Mouse (Mus musculus) adrenal gland, adult 2 months (tissue): ENCODE results near the gene Rap1gds1. TPM values are rescaled to one million over a fixed set of nuclear protein-coding genes. Genes with fewer than 3 reads are reported as not detected.

Experiments
- DNase-seq: peaks from one replicate; pipeline ENCODE4 v3.0.0; 2021
- polyA plus RNA-seq: library from polyadenylated mRNA; depleted of rRNA; stranded (reverse); fragments of >200 nt; gene quantifications from 2 replicates; pipeline ENCODE4 v1.2.3, GENCODE M21; 2012
- total RNA-seq, 2 experiments: library from RNA; stranded (reverse); gene quantifications; 2 replicates each; pipeline ENCODE4 v1.2.3; 2021

The Rap1gds1 gene
- total and polyA plus RNA-seq, 3 experiments: 10.0 to 51.7 (median 46.5) TPM

- no peak for DNase-seq
Observed at GRCm38 (mm10) chr3:138941604-138942003, 133.4 kb downstream of the Rap1gds1 start.

DNA sequence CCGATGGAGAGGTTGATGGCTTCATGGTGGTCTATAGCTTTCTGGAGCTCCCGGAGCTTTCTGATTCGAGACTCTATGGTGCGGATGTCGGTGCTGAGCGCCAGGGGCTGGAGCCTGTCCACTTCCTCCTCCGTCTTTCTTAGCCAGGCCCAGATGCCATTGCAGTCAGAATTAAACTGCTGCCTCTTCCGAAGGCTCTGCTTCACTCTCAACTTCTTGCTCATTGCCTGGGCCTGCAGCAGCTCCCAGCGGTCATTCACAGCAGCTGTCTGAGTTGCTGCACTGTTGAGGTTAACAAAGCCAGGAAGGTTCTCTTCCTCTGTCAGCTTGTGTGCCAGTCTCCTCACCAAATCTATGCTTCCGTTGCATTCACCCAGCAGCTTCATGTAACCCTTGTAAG, 137.8 kb downstream of the Rap1gds1 start:
- DNase-seq: no peak

GRCm38 (mm10) chr3:138936780-138937179, 138.2 kb downstream of the Rap1gds1 start:
- no peak for DNase-seq

DNA sequence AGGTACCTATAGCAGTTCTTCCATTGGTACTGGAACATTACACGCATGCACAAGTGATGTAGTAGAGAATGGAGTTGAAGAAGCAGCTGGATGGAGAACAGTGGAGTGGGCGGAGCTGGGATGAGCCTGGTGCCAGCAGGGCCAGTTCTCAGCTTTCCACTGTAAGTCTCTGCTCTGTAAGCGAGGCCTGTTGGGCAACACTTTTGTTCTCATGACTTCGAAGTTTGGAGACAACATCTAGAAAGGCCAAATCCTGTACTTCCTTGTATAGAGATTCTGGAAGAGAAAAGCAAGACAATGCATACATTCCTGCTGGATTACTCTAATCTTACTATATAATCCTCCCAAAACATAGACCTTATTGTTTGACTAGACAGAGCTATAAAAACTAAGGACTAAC, 147.6 kb downstream of the Rap1gds1 start:
- no peak for DNase-seq

DNA sequence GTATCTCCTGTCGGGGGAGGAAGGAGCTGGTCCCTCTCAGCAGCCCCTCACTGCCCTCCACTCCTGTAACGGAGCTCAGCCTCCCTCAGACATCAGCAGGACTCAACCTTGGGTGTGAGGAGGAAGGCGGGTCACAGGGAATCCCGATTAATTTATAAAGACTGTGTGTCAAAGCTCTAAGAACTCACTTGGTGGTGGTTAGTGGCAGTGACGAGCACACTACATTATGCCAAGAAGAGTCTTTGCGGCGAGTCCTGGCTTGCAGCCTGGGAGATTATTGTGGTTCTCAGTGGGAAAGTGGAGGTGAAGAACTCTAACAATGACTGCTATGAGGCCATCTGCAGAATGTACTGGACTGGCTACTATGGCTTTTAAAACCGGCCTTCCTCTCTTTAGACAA, 148.8 kb downstream of the Rap1gds1 start:
- DNase-seq: no peak

DNA sequence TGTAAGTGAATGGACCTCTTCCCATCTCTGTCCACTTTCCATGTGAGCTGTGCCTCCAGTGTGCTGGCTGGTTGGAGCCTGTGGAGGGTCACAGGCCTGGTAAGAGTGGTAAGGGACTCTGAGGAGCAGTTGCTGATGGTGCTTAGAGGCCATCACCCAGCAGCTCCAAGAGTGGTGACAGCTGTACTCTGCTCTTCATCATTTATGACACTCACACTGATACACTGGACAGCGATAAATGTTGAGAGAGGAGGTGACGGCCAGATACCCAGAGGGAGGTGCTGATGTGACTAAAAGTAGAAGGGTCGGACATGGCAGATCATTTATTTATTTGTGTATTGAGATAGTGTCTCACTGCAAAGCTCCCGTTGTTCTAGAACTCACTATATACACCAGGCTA, 156.8 kb downstream of the Rap1gds1 start:
- DNase-seq: no peak

DNA sequence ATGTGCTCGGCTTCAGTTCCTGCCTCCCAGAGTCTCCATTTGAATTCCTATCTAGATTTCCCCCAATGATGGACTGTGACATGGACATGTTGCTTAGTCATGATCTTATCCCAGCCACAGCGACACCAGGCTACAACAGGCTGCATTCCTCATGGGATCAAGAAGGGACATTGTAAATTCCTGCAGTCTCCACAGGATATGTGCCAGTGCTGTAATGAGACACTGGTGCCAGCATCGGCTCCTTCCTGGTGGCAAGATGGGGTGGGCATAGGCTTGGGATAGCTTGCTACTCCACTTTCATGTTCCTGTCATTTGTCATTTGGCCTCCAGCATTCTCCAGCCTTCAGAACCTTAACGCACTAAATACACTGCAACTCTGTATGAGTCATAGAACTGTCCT, 158.0 kb downstream of the Rap1gds1 start:
- peak; percentile 19 for DNase-seq

GRCm38 (mm10) chr3:138916591-138916990, 158.4 kb downstream of the Rap1gds1 start:
- DNase-seq: no peak

GRCm38 (mm10) chr3:138914626-138915288, 160.2 kb downstream of the Rap1gds1 start:
- peak; percentile 26 for DNase-seq

GRCm38 (mm10) chr3:138912504-138912903, 162.5 kb downstream of the Rap1gds1 start:
- no peak for DNase-seq

GRCm38 (mm10) chr3:138909313-138909712, 165.7 kb downstream of the Rap1gds1 start:
- DNase-seq: no peak

- DNase-seq: peak; percentile 67
Observed at GRCm38 (mm10) chr3:138906112-138906880, 168.7 kb downstream of the Rap1gds1 start.

DNA sequence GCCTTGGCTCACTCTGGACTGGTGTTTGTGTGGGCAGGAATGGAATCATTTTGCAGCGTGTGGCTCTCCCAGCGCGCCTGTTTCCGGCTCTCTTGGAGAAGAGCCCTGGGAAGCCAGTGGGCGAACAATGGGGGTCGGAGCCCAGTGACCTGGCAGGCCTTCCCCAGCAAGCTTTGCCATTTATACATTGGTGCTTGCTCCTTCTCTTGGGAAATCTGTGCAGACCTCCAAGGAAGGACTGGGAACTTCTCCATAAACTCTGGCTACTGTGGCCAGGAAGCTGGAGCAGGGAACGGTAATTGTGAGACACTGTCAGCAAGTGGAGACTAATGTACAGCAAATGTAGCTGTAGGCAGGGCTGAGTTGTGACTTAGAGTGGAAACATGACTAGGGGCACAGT, 169.3 kb downstream of the Rap1gds1 start:
- DNase-seq: peak; percentile 19

- DNase-seq: peak; percentile 84
Observed at GRCm38 (mm10) chr3:138900571-138901141, 174.3 kb downstream of the Rap1gds1 start.

GRCm38 (mm10) chr3:138898055-138898454, 176.9 kb downstream of the Rap1gds1 start:
- no peak for DNase-seq

- DNase-seq: no peak
Observed at GRCm38 (mm10) chr3:138897500-138897899, 177.5 kb downstream of the Rap1gds1 start.

- no peak for DNase-seq
Observed at GRCm38 (mm10) chr3:138893520-138893919, 181.5 kb downstream of the Rap1gds1 start.

- no peak for DNase-seq
Observed at GRCm38 (mm10) chr3:138889769-138890295, 185.2 kb downstream of the Rap1gds1 start.

GRCm38 (mm10) chr3:138889214-138889613, 185.8 kb downstream of the Rap1gds1 start:
- peak; percentile 48 for DNase-seq

GRCm38 (mm10) chr3:138886121-138886520, 188.9 kb downstream of the Rap1gds1 start:
- DNase-seq: no peak

GRCm38 (mm10) chr3:138881725-138882347, 193.2 kb downstream of the Rap1gds1 start:
- no peak for DNase-seq

DNA sequence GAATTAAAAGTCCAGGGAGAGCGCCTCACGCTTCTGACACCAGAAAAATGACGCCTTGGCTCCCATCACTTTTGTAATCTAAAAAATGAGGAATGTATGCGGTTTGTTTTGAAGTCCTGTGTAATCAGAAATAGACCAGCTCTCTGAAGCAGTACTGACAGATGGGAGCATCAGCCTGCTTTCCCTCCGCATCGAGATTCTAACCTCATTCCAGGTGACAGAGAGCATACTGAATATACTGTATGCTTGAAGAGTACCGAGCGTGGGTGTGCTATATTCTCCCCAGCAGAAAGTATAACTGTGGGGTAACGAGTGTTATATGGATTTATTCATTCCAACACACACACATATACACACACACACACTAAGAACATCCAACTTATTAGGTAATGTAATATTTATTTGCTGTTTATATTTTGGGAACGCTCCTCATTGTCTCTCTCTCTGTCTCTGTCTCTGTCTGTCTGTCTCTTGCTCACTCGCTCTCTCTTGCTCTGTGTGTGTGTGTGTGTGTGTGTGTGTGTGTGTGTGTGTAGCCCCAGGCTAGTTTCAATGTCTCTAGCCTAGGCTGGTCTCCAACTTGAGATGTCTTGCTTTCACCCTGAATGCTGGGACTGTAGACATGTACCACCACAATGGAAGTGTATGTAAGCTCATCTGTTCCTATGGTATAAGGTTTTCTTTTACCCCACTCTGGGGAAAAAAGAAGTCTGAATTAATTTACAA, 193.8 kb downstream of the Rap1gds1 start:
- DNase-seq: no peak
